Mouse (Mus musculus): ENCODE results near the gene C1qtnf5.

- TF ChIP-seq POLR2A (IDR thresholded peaks at IDR 0.05; ENCODE audit: extremely low read depth, insufficient read depth, low read length): no peak
- TF ChIP-seq CTCF (IDR thresholded peaks at IDR 0.05; ENCODE audit: extremely low read depth, insufficient read depth, low read length): peak; percentile 79
Observed at GRCm38 (mm10) chr9:44109360-44110095, 2.5 kb downstream of the C1qtnf5 start.

Measured in cortical plate, adult 2 months (tissue).